ENCODE assay signal across 8 mouse cellular contexts in the genomic region with DNA sequence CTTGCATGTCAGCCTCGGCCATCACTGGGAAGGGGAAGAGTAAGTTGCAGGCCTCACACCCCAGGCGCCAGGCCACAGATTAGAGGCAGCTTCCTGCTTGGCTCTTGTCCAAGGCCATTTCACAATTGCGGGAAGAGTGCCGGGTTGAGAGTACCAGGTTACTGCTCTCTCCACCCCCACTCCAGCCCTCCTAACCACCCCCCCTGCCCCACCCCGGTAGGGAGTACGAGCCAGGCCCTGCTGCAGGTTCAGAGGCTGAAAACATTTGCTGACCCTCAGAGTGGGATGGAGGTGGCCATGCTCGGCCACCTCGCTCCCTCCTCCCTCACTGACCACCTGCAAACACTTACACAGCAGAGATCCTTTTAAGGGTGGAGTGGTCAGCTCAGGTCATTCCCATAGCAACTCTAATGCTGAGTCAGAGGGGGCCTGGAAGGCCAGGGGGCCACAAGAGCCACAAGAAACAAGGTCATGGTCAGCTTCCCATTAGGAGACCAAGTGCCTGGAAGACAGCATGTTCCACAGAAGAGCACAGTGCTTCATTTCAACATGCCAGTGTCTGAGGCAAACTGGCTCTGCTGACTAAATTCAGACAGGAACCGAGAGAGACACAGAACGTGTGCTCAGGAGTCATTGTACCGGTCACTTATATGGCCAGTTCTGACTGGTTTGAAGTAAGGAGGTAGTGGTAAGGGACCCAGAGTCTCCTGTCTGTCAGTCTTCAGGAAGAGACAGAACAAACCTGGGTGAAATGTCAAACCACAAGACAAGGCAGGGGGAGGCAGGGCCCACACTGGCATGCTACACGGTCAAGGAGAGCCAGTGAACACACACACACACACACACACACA. TPM values are rescaled to one million over a fixed set of nuclear protein-coding genes. Genes with fewer than 3 reads are reported as not detected.
DNase-seq lines count a peak whose midpoint lies in the region; ATAC-seq and TF ChIP-seq lines count a peak whose summit lies in the region.

No protein-coding gene starts in this region.

- 36% methylated on average over 12 of the region's 12 CpGs for WGBS in heart, embryonic 10.5 days
- WGBS in kidney, embryonic 15.5 days = 21% methylated on average over 12 of the region's 12 CpGs

- H3K9me3 ChIP-seq in heart, embryonic 10.5 days = no peaks in the 10 kb centered on the region
- H3K9me3 ChIP-seq in kidney, embryonic 15.5 days (replicated peaks) = no peaks in the 10 kb centered on the region

- H3K27me3 ChIP-seq in heart, embryonic 10.5 days (ENCODE audit: insufficient read depth, poor library complexity, severe bottlenecking) = no peaks in the 10 kb centered on the region
- no peaks in the 10 kb centered on the region for H3K27me3 ChIP-seq in kidney, embryonic 15.5 days

- DNase-seq in layer of hippocampus, adult 2 months (ENCODE audit: low spot score in 2 of 2) = peak in 1 of 2 experiments; percentile 33
- DNase-seq in layer of hippocampus, adult 9-10 months (ENCODE audit: low spot score) = no peak
- DNase-seq in adrenal gland, adult 8-10 months = peak; percentile 73
- DNase-seq in heart, embryonic 10.5 days (ENCODE audit: low spot score) = no peak
- peak; percentile 91 for DNase-seq in lung, postnatal 10 days
- peak; percentile 47 to 74 for DNase-seq in spleen, postnatal 4 days (ENCODE audit: low spot score in 2 of 2)

- H3K36me3 ChIP-seq in heart, embryonic 10.5 days = no peaks in the 10 kb centered on the region
- no peaks in the 10 kb centered on the region for H3K36me3 ChIP-seq in kidney, embryonic 15.5 days

- H3K4me3 ChIP-seq in layer of hippocampus, adult 2 months = no peak overlapping the region
- H3K4me3 ChIP-seq in heart, embryonic 10.5 days = no peak overlapping the region
- no peak overlapping the region for H3K4me3 ChIP-seq in kidney, embryonic 15.5 days (replicated peaks)

- 0 out of 2 replicates have a peak overlapping the region, but pooled peaks have one; percentile 2 for H3K9ac ChIP-seq in kidney, embryonic 15.5 days

- peak overlapping the region; percentile 4; the same call in 1 of the 2 replicates for H3K27ac ChIP-seq in layer of hippocampus, adult 2 months
- peak overlapping the region; percentile 67 for H3K27ac ChIP-seq in heart, embryonic 10.5 days
- peak overlapping the region; percentile 87 for H3K27ac ChIP-seq in kidney, embryonic 15.5 days

- 0 out of 2 replicates have a peak overlapping the region, but pooled peaks have one; percentile 7 for H3K4me2 ChIP-seq in kidney, embryonic 15.5 days

- ATAC-seq in kidney, embryonic 15.5 days (replicated peaks; ENCODE audit: low FRiP score) = peak; percentile 71
- ATAC-seq in megakaryocyte-erythroid progenitor cell, adult 5-6 weeks (replicated peaks; ENCODE audit: low FRiP score, low TSS enrichment, poor library complexity, severe bottlenecking) = no peak

- TF ChIP-seq CTCF in layer of hippocampus, adult 2 months (conservative IDR thresholded peaks at IDR 0.05) = no peak

- H3K4me1 ChIP-seq in heart, embryonic 10.5 days = peaks cover 38% of the 10 kb centered on the region
- peaks cover 39% of the 10 kb centered on the region for H3K4me1 ChIP-seq in kidney, embryonic 15.5 days

RNA-seq across cellular contexts. Expression of a gene that starts 11.0 kb away (rescaled TPM):
- total RNA-seq in layer of hippocampus, adult 2 months (2021) = 100 to 1,000 TPM; 181 TPM
- total RNA-seq in adrenal gland, adult 8-10 months (2022) = 100 to 1,000 TPM; 238 to 265 (median 255) TPM
- 209 and 232 TPM in 2 replicates for polyA plus RNA-seq in heart, embryonic 10.5 days (2016; fragmentation: Nextera tagmentation; extraction: Ambion mirVana)
- 224 and 241 TPM in 2 replicates for polyA plus RNA-seq in kidney, embryonic 15.5 days (2015; fragmentation: Nextera tagmentation; extraction: Ambion mirVana)
- total RNA-seq in megakaryocyte-erythroid progenitor cell, adult 5-6 weeks (2014; fragmentation: Nextera tagmentation) = 137 and 155 TPM in 2 replicates
- 129 and 225 TPM in 2 replicates for total RNA-seq in megakaryocyte-erythroid progenitor cell, adult 5-6 weeks (2017)

RNA-seq across cellular contexts. Expression of a gene that starts 59.0 kb away (rescaled TPM):
- total RNA-seq in layer of hippocampus, adult 2 months (2021) = 1 to 10 TPM; 1.9 to 2.8 TPM
- 10 to 100 TPM; 13.2 to 29.5 (median 19.2) TPM for total RNA-seq in adrenal gland, adult 8-10 months (2022)
- polyA plus RNA-seq in heart, embryonic 10.5 days (2016; fragmentation: Nextera tagmentation; extraction: Ambion mirVana) = 2.5 and 3.7 TPM in 2 replicates
- polyA plus RNA-seq in kidney, embryonic 15.5 days (2015; fragmentation: Nextera tagmentation; extraction: Ambion mirVana) = 7.6 and 8.2 TPM in 2 replicates
- 1.2 TPM in 1 of 2 replicates, not detected in the other for total RNA-seq in megakaryocyte-erythroid progenitor cell, adult 5-6 weeks (2014; fragmentation: Nextera tagmentation)
- 1.3 and 2.1 TPM in 2 replicates for total RNA-seq in megakaryocyte-erythroid progenitor cell, adult 5-6 weeks (2017)

Comparison
In these comparisons a context has a peak if more than half of its experiments do, and no peak if none do; other contexts are left out.
1. DNase-seq: peak in adrenal gland, adult 8-10 months (single experiment), lung, postnatal 10 days (single experiment) and spleen, postnatal 4 days (2 of 2); none in layer of hippocampus, adult 9-10 months (single experiment) and heart, embryonic 10.5 days (single experiment).
2. H3K27ac ChIP-seq: peak in every context shown above with its lines; median percentile 87 in kidney, embryonic 15.5 days; 67 in heart, embryonic 10.5 days; 4 in layer of hippocampus, adult 2 months.